Mouse (Mus musculus) thymus, postnatal 4 days (tissue): Measurements from ENCODE around the gene Dapk2.
"Not testable (repeated sequence)": the region's sequence is repeated elsewhere in the genome, so short reads cannot be mapped to it uniquely, and the experiment has no call there.

Source experiments
- DNase-seq: peaks from one replicate; pipeline ENCODE4 v3.0.0; 2021

Dapk2 gene

DNA sequence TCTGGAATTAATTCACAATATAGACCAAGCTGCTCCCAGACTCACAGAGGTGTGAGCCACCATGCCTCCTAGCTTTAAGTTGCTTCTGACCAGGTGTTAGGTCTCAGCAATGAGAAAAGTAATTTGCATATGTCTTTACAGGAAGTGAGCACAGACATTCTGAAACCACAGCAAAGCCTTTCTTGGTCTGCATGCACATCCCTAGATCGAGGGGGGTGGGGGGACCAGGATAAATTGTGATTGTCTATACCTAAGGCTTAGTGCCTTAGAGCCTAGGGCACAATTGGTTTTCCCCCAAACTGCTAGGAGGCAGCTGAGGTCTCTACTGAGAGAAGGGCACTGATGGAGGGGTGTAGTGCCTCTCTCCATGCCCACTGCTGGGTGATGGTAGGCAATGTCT, 122.5 kb downstream of the Dapk2 start:
- DNase-seq = peak; percentile 69

DNA sequence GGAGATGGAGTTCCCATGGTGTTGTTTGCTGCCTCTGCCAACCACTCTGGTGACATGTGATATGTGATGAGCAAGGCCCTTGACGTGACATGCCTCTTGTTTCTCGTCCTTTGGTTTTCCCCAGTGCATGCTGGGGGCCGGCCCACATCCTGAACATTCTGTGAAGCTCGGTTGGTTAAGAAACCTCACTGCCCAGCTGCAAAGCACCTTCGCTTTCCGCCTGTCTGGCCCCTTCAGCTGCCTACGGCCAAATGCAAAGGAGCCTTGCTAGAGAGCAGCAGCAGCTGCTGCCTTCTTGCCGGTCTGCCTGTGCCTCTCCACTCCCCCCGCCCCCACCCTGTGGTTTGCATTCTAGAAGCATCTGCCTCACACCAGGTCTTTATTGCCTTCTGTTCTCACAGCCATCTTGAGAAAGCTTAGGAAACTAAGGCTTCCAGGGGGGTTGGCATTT, 123.5 kb downstream of the Dapk2 start:
- DNase-seq = peak; percentile 66

DNA sequence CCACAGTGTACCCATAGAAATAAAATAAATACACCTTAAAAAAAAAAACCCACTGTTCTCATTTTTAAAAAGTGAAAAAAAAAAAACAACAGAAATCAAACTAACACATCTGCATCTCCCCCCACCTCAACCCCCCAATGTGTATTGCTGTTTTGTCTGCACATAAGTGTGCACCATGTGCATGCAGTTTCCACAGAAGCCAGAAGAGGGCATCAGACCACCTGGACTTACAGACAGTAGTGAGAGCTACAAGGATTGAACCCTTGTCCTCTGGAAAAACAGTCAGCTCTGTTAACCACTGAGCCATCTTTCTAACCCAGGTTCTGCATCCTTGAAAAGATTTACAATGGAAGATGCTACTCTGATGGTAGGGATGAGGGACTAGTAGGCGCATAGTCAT, 124.6 kb downstream of the Dapk2 start:
- DNase-seq = no peak

DNA sequence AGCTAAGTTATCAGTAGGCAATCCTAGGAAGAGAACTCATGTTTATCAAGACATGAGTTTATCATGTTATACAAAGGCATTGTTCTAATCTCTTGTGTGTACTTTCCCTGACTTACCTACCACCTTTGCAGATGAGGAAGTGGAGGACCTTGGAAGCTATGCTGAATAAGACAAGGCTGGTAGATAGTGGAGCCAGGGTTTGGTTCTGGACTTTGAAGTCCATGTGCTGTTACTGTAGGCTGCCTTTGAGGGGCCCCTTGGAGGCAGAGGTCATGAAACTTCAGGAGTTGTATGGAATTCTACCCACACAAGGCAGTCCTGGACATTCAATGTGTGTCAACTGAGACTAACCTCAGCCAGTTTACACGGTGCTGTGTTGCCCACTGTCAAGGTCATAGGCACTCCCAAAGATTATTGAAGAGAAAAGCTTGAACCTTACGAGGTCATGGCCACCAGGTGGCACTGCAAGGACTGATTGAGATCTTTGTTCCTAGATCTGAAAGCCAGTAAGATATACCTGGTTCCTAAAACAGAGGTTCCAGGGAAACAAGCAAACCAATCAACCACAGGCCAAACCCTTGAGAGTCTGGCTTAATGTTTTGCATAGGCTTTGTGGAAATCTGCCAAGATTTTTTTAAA, 125.7 kb downstream of the Dapk2 start:
- peak; percentile 88 for DNase-seq

DNA sequence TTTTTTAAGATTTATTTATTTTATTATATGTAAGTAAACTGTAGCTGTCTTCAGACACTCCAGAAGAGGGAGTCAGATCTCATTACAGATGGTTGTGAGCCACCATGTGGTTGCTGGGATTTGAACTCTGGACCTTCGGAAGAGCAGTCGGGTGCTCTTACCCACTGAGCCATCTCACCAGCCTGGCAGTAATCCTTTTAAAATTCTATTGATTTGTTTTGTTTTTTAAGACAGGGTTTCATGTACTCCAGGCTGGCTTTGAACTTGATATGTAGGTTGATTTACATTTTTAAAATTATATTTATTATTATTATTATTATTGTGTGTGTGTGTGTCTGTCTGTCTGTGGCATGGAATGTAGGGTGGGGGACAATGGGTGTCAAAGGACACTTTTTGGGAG, 127.2 kb downstream of the Dapk2 start:
- not testable (repeated sequence) for DNase-seq

DNA sequence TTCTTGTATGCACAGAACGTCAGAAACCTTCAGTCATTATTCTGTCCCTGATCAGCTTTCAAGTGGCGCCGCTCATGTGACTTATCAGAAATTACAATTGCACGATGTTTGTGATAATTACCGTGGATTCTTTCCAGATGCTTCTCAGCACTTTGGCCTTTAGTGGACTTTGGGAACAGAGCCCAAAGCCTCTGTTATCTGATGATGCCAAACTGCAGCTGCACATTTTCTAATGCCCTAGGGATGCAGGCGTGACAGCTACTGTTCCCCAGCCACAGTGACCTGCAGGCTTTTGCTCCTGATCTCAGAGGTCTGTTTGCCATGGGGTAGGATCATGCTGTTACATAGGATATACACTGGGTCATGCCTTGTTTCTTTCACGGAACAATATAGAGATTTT, 127.9 kb downstream of the Dapk2 start:
- no peak for DNase-seq

DNA sequence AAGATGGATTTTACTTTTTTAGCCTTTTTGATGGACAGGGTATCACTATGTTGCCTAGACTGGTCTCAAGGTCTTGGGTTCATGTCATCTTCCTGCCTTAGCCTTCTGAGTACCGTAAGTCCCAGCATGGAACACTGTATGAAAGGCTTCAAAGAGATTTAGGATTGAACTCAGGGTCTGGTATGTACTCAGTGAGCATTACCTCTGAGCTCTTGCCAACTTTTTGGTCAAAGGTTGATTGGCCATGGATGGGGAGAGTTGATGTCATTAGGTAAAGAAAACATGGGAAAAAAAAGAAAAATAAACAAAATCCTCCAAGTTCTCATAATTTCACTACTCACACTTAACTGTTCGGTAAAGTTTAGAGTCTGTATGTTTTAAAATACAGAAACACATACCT, 132.7 kb downstream of the Dapk2 start:
- no peak for DNase-seq

DNA sequence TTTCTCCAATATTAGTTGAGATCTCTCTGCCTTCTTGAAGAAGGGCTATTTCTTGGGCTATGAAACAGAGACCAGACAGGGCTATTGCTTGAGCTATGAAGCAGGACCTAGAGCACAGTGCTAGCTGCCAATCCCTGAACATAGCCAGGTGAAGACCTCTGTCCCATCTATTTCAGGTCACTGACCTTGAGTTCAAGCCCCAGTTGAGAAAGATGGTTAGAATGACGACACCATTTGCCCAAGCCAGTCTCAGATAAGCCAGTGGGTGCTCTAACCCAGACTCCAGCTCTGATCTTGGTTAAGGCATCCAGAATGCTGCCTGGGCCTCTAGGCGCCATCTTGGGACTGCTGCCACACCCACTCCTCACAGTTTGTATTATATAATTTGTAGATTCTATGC, 135.3 kb downstream of the Dapk2 start:
- no peak for DNase-seq

DNA sequence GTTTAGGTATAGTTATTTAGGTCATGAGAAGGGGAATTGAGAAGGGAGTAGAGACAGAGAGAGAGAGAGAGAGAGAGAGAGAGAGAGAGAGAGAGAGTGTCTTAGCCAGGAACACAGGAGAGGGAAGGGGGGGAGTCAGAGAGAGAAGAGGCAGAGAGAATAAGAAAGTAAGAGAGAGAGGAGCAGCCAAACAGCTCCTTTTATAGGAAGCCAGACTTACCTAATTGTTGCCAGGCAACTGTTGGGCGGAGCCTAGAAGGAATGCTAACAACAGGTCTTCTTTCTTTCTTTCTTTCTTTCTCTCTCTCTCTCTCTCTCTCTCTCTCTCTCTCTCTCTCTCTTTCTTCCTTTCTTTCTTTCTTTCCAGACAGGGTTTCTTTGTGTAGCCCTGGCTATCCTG, 136.2 kb downstream of the Dapk2 start:
- no peak for DNase-seq

DNA sequence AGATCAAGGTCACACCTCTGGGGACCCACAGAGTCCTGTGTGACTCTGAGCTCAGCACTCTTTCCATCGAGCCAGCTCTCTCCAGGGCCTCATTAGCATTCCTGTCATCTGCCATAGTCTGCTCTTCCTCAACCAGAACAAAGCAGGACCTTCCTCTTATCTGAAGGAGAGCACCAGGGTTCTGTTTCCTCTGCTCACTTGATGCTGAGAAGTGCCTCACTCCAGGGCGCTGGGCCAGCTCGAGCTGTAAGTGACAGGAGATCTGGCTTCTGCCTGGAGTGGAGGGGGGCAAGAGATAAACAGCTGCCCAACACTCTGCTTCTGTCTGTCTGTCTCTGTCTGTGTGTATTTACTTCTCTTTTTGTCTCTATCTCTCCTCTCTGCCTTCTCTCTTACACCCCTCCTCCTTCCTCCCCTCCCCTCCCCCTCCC, 137.0 kb downstream of the Dapk2 start:
- DNase-seq = no peak

DNA sequence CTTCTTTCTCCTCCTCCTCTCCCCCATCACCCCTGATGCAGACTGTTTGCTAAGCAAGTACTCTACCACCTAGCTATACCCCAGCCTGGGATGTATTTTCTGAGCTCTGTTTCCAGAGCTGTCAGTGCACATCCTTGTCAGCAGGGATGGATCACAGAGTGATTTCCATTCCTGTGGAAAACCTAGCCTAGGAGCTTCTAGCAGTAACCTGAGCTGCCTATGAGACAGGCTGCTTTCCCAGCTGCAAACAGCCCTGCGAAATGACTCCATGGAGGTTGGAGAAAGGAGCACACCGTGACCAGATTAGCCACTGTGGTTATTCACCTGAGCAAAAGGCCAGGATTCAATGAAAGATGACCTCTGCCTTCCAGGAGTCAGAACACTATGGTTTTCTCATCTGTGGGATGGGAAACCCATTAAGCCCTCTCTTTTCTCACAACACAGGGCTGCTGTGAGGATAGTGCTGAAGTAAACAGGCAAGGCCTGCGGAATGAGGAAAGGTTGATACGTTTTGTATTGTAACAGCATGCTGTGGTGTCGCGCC, 137.6 kb downstream of the Dapk2 start:
- no peak for DNase-seq

DNA sequence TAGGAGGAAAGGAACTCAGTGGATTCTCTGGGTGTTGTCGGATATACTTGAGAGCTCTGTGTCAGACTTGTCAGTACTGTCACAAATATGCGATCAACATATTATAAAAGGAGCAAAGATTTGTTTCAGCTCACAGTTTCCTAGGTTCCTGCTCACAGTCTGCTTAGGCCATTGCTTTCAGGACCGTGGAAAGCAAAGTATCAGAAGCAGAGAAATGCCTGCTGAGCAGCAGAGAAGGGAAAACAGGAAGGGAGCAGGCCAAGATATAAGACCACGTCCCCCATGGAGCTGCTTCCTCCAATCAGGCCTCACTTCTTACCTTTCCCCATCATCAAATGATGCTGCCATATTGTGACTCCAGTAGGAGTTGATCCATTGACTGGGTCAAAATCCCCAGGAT, 140.8 kb downstream of the Dapk2 start:
- DNase-seq = no peak

DNA sequence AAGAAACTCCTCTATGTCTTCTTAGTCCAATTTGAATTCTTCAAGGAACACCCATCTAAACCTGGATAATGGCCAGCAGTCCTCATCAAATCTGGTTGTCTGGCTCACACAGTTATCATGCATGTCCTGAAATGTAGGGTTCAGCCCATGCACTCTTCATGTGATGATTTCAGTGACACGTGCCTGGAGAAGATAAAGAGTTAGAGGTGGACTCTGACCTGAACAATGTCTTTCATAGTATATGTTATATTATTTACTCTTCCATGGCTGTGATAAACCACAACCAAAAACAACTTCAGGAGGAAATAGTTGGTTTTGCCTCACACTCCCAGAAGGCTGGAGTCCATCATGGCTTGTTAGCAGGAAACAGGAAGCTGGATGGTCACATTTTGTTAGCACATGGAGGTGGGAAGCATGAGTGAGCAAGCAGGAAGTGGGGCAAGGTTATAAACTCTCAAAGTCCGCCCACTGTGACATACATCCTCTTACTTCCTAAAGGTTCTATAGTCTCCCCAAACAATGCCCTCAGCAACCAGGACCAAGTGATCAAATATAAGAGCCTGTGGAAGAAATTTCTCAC, 142.5 kb downstream of the Dapk2 start:
- DNase-seq = no peak

DNA sequence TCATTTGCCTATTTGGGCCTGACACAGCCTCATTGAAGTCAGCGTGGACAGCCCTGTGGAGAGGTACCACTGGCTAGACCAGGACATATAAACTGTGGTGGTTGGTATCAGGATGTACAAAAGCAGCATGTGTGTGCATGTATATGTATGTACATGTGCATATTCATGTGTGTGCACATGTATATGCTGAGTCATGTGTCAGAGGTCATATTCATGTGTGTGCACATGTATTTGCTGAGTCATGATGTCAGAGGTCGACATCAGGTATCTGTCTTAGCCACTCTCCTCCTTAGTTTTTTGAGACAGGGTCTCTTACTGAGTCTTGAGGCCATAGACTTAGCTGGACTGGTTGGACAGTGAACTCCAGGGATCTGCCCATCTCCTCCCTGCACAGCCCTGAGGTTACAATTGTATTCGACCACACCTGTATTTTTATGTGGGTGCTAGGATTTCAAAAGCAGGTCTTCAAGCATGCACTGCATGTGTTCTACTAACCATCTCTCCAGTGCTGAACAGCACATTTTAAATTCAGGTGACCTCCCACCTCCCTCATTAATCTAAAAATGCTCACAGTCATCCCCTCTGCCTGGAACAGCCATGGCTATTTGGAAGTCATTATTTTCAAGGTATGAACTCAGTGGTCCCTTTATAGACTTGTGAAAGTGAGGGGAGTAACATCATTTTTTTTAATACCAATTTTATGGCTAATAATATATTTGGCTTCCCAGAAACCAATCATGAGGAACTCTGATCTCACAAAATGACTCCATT, 146.5 kb downstream of the Dapk2 start:
- DNase-seq = no peak

DNA sequence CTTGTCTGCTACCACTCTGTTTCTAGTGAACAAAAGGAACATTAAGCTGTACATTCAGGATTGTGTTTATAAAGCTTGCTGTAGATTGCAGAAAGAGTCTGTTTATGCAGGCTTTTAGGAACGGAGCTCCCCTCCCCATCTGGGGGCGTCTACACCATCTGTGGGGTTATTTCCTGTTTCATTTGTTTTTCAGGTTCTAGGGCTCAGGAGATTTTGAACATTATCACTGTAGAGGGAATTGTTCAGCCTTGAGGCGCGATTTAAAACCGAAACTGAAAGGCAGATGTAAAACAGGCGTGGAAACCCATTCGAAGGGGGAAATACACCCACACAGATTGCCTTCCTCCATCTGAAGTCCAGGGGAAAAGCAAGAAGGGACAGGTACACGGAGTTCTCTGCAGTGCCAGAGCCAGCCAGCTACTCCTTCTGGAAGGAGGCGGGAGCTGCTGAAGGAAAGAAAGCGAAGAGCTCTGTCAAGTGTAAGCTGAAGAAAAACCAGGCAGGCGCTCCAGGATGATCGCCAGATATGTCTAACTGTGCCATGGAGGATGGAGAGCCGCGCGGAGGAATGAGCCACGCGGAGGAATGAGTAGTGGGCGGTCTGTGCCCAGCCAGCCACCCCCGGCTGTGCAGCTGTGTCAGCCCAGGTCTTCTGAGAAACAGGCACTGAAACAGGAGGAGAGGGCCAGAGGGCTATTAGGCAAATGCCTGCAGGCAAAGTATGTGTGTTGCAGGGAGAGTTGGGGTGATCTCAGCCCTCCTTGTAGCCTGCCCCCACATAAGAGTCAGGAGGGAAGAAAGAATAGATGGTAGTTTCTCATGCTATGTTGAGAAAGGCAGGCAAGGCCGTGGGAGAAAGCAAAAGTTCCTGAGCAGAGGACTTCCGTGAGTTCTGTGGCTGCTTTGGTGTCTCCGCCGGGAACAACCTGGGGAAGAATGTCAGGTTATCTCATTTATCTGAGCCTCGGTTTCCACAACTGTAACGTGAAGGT, 147.4 kb downstream of the Dapk2 start:
- peak; percentile 53 for DNase-seq

DNA sequence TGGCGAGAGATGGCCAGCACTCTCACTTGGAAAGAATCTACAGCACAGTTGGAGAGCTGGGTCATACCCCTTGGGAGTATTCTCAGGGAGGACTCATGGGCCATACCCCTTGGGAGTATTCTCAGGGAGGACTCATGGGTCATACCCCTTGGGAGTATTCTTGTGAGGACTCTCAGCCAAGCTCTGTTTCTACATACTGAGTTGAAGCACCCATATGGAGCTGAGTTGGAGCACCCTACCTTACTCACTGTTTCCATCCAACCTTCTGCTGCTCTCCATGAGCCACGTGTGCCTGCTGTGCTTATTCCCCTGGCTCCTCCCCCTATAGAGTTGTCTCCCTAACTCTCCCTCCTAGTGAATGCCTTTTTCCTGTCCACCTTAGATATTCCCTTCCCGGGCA, 148.4 kb downstream of the Dapk2 start:
- DNase-seq = no peak

DNA sequence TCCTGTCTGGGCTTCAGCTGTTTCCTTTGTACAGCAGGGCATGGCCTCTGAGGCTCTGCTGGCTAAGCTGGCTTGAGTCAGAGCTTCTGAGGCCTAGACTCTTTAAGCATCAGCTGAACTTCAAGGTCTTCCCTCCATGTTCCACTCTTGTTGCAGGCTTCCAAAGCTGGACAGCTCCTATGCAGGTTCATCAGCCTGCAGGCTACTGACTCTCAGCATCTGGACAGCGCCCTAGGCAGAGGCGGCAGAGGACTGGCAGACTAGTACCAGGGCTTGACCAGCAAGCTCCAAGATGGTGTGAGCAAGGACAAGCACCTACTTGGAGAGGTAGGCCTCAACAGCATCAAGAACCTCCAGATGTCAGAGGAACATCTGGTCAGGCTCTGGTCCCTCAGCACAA, 149.3 kb downstream of the Dapk2 start:
- peak; percentile 19 for DNase-seq

DNA sequence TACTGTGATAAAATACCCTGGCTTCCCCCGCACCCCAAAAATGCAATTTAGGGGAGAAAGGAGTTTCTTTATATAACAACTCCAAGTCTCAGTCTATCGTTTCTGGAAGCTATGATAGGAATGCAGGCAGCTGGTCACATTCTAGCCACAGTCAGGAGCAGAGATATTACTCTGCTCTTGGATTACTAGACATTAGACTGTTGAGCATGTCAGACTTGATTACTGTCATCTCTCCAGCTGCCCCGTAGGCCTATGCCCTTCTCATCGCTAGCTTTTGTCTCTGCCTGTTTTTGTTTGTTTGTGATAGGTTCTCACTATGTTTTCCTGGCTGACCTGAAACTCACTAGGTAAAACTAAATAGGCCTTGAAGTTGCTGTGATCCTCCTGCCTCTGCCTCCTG, 150.7 kb downstream of the Dapk2 start:
- no peak for DNase-seq

DNA sequence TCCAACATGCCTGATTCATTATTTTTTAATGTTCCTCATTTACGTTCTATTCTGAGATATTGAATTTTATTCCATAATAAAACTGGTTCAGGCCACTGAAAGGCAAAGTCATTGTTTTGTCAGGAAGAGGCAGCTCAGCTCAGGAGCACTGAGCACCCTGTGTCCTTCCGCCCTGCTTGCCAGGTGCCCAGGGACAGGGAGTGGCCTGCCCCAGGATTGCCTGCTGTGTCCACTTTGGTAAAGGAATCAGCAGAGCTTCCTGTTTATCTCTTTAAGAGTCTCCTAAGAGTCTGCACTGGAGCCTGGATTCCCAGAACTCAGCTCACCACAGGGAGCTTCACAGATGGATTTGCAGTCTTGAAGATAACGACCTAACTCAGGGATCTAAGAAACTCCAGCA, 153.4 kb downstream of the Dapk2 start:
- DNase-seq = no peak

DNA sequence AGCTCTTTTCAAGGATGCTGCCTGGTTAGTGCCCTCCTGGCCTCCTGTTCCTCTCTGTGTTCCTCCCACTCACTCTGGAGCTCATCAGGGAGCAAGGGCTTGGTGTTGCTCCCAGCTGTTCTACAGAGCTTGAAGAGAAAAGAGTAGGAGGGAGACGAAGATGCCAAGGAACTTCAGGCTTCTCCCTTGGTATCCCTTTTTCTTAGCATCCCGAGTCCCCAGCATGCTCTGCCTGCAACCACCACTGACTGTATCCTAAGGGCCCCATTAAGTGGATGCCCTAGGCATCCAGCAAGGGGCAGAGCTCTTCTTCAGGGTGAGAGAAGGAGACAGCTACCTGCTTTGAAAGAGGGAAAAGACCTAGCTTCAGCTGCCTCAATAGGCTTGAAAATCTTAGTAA, 158.6 kb downstream of the Dapk2 start:
- no peak for DNase-seq
